Mouse (Mus musculus): ENCODE data around the gene Csf3. TPM values are rescaled to one million over a fixed set of nuclear protein-coding genes. Genes with fewer than 3 reads are reported as not detected.
"Not testable (repeated sequence)": the region's sequence is repeated elsewhere in the genome, so short reads cannot be mapped to it uniquely, and the experiment has no call there.

Csf3 gene
- polyA plus RNA-seq, 1 experiment from 2014 or later, result not detected

- not testable (repeated sequence) for H3K4me2 ChIP-seq; H3K4me3 ChIP-seq (replicated peaks); ATAC-seq (ENCODE audit: low read depth); H3K9me3 ChIP-seq (replicated peaks); H3K27me3 ChIP-seq; H3K9ac ChIP-seq; H3K27ac ChIP-seq; DNase-seq
- WGBS (ENCODE audit: insufficient replicate concordance), result 75% methylated on average over 4 of the region's 4 CpGs
- Histone ChIP-seq H3K4me1 (replicated peaks) (peaks cover 38% of the 10 kb centered on the region), H3K36me3 (peaks cover 11% of the 10 kb centered on the region)
Observed at GRCm38 (mm10) chr11:98680595-98680994, 20.5 kb upstream of the Csf3 start.

GRCm38 (mm10) chr11:98681186-98681585, 19.9 kb upstream of the Csf3 start:
- H3K27ac ChIP-seq, result no peak overlapping the region
- H3K9ac ChIP-seq, result 0 out of 2 replicates have a peak overlapping the region, but pooled peaks have one; percentile 63
- H3K9me3 ChIP-seq (replicated peaks), result no peaks in the 10 kb centered on the region
- 57% methylated on average over 4 of the region's 4 CpGs for WGBS (ENCODE audit: insufficient replicate concordance)
- no peaks in the 10 kb centered on the region for H3K27me3 ChIP-seq
- ATAC-seq (ENCODE audit: low read depth) (no peak), DNase-seq (no peak)
- no peak overlapping the region for H3K4me3 ChIP-seq (replicated peaks)
- H3K4me2 ChIP-seq, result peak overlapping the region; percentile 88; the same call in 1 of the 2 replicates
- peaks cover 17% of the 10 kb centered on the region for H3K36me3 ChIP-seq
- H3K4me1 ChIP-seq (replicated peaks), result peaks cover 38% of the 10 kb centered on the region

- ATAC-seq (ENCODE audit: low read depth) (peak; percentile 90), DNase-seq (peak; percentile 95)
- H3K4me3 ChIP-seq (replicated peaks), result peak within 1 kb of the TSS; percentile 92
- peak within 1 kb of the TSS; percentile 88 for H3K4me2 ChIP-seq
- H3K4me1 ChIP-seq (replicated peaks), result peaks cover 38% of the 10 kb centered on the region
- WGBS (ENCODE audit: insufficient replicate concordance), result 4% methylated on average over 45 of the region's 45 CpGs
- peak within 1 kb of the TSS; percentile 84 for H3K27ac ChIP-seq
- no peaks in the 10 kb centered on the region for H3K27me3 ChIP-seq
- H3K9me3 ChIP-seq (replicated peaks), result no peaks in the 10 kb centered on the region
- H3K36me3 ChIP-seq, result peaks cover 26% of the 10 kb centered on the region
- peak within 1 kb of the TSS; percentile 98 for H3K9ac ChIP-seq
Observed at GRCm38 (mm10) chr11:98681786-98682745, 19.0 kb upstream of the Csf3 start, which contains the start of gene Psmd3. Gene Psmd3, plus strand, starts transcription at chr11:98682554.

DNA sequence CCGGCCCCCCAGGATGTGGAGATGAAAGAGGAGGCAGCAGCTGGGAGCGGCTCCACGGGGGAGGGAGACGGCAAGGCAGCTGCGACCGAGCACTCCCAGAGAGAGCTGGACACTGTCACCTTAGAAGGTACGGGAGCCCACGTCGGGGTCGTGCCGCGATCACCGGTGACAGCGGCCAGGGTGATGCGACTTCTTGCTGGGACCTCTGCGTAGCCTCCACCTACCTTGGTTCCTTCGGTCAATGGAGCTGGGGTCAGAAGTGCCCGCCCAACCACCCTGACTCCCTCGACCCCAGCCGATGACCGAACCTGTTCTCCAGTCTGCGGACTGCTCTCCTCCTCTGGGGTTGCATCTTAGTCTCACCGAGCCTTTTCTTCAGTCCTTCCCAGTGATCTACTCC, 18.3 kb upstream of the Csf3 start:
- Histone ChIP-seq H3K27me3 (no peaks in the 10 kb centered on the region), H3K4me1 (replicated peaks) (peaks cover 38% of the 10 kb centered on the region), H3K4me3 (replicated peaks) (peak overlapping the region; percentile 92), H3K9me3 (replicated peaks) (no peaks in the 10 kb centered on the region), H3K36me3 (peaks cover 33% of the 10 kb centered on the region), H3K4me2 (peak overlapping the region; percentile 88), H3K9ac (peak overlapping the region; percentile 98), H3K27ac (peak overlapping the region; percentile 84)
- ATAC-seq (ENCODE audit: low read depth) (peak; percentile 47), DNase-seq (no peak)
- under 1% methylated on average over 23 of the region's 23 CpGs for WGBS (ENCODE audit: insufficient replicate concordance)

DNA sequence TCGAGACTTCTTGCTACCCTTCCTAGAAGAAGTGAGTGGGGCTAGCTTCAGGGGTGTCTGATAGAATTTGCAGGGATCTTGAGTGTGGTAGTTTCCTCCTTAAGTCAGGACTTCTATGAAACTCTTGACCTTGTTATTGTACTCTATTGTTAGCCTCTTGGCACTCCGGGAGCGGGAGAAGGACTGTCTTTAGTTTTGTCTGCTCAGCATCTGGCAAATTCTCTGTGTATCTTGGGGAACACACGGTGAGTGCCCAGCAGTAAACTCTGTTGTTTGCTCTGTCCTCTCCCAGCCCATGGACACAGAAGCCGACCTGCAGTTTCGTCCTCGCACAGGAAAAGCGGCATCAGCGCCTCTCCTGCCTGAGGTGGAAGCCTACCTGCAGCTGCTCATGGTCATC, 15.4 kb upstream of the Csf3 start:
- Histone ChIP-seq H3K4me1 (replicated peaks) (peaks cover 41% of the 10 kb centered on the region), H3K27ac (peak overlapping the region; percentile 18; the same call in 1 of the 2 replicates), H3K27me3 (no peaks in the 10 kb centered on the region), H3K4me2 (no peak overlapping the region), H3K4me3 (replicated peaks) (no peak overlapping the region), H3K9ac (no peak overlapping the region), H3K9me3 (replicated peaks) (no peaks in the 10 kb centered on the region), H3K36me3 (peaks cover 58% of the 10 kb centered on the region)
- no peak for DNase-seq
- no peak for ATAC-seq (ENCODE audit: low read depth)
- 86% methylated on average over 9 of the region's 9 CpGs for WGBS (ENCODE audit: insufficient replicate concordance)

- no peak overlapping the region for H3K4me2 ChIP-seq
- ATAC-seq (ENCODE audit: low read depth) (no peak), DNase-seq (no peak)
- H3K4me1 ChIP-seq (replicated peaks), result peaks cover 30% of the 10 kb centered on the region
- H3K9me3 ChIP-seq (replicated peaks), result no peaks in the 10 kb centered on the region
- H3K36me3 ChIP-seq, result peaks cover 71% of the 10 kb centered on the region
- no peak overlapping the region for H3K4me3 ChIP-seq (replicated peaks)
- no peak overlapping the region for H3K27ac ChIP-seq
- 88% methylated on average over 4 of the region's 4 CpGs for WGBS (ENCODE audit: insufficient replicate concordance)
- no peaks in the 10 kb centered on the region for H3K27me3 ChIP-seq
- H3K9ac ChIP-seq, result no peak overlapping the region
Observed at GRCm38 (mm10) chr11:98686976-98687375, 14.1 kb upstream of the Csf3 start.

DNA sequence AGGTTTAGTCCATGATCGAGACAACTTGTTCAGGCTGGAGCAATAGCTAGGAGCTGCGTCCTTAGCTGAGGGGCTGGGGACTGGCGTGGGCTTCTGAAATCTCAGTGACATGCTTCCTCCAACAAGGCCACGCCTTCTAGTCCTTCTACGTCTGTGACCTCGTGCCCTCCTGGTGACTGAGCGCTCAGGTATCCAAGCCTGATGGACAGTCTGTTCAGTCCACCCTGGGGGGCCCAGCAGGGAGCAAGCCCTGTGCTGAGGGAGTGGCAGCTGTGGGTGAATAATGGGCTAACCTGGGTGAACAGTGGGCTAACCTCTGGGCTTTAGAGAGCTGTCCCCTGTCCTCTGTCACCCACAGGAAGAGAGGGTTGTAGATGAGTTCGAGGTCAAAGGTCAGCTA, 13.1 kb upstream of the Csf3 start:
- ATAC-seq (ENCODE audit: low read depth) (no peak), DNase-seq (no peak)
- 74% methylated on average over 8 of the region's 8 CpGs for WGBS (ENCODE audit: insufficient replicate concordance)
- H3K9me3 ChIP-seq (replicated peaks), result no peaks in the 10 kb centered on the region
- no peak overlapping the region for H3K9ac ChIP-seq
- no peaks in the 10 kb centered on the region for H3K27me3 ChIP-seq
- no peak overlapping the region for H3K4me2 ChIP-seq
- no peak overlapping the region for H3K27ac ChIP-seq
- H3K4me1 ChIP-seq (replicated peaks), result peaks cover 28% of the 10 kb centered on the region
- H3K4me3 ChIP-seq (replicated peaks), result no peak overlapping the region
- H3K36me3 ChIP-seq, result peaks cover 81% of the 10 kb centered on the region

- DNase-seq (no peak), ATAC-seq (ENCODE audit: low read depth) (no peak)
- Histone ChIP-seq H3K36me3 (peaks cover 82% of the 10 kb centered on the region), H3K4me2 (no peak overlapping the region), H3K4me1 (replicated peaks) (no peaks in the 10 kb centered on the region), H3K27me3 (no peaks in the 10 kb centered on the region), H3K9me3 (replicated peaks) (no peaks in the 10 kb centered on the region), H3K4me3 (replicated peaks) (no peak overlapping the region), H3K9ac (no peak overlapping the region), H3K27ac (no peak overlapping the region)
- 64% methylated on average over 13 of the region's 13 CpGs for WGBS (ENCODE audit: insufficient replicate concordance)
Observed at GRCm38 (mm10) chr11:98693201-98693600, 7.9 kb upstream of the Csf3 start.

GRCm38 (mm10) chr11:98693746-98694145, 7.3 kb upstream of the Csf3 start:
- ATAC-seq (ENCODE audit: low read depth) (no peak), DNase-seq (no peak)
- Histone ChIP-seq H3K4me2 (no peak overlapping the region), H3K9me3 (replicated peaks) (no peaks in the 10 kb centered on the region), H3K4me3 (replicated peaks) (no peak overlapping the region), H3K27ac (no peak overlapping the region), H3K9ac (no peak overlapping the region), H3K36me3 (peaks cover 78% of the 10 kb centered on the region), H3K27me3 (no peaks in the 10 kb centered on the region), H3K4me1 (replicated peaks) (no peaks in the 10 kb centered on the region)
- 86% methylated on average over 9 of the region's 9 CpGs for WGBS (ENCODE audit: insufficient replicate concordance)

- H3K4me3 ChIP-seq (replicated peaks), result no peak overlapping the region
- H3K9ac ChIP-seq, result no peak overlapping the region
- ATAC-seq (ENCODE audit: low read depth) (no peak), DNase-seq (no peak)
- WGBS (ENCODE audit: insufficient replicate concordance), result 79% methylated on average over 9 of the region's 9 CpGs
- no peaks in the 10 kb centered on the region for H3K4me1 ChIP-seq (replicated peaks)
- no peaks in the 10 kb centered on the region for H3K27me3 ChIP-seq
- H3K36me3 ChIP-seq, result peaks cover 75% of the 10 kb centered on the region
- H3K27ac ChIP-seq, result no peak overlapping the region
- H3K4me2 ChIP-seq, result no peak overlapping the region
- no peaks in the 10 kb centered on the region for H3K9me3 ChIP-seq (replicated peaks)
Observed at GRCm38 (mm10) chr11:98694301-98694700, 6.8 kb upstream of the Csf3 start.

DNA sequence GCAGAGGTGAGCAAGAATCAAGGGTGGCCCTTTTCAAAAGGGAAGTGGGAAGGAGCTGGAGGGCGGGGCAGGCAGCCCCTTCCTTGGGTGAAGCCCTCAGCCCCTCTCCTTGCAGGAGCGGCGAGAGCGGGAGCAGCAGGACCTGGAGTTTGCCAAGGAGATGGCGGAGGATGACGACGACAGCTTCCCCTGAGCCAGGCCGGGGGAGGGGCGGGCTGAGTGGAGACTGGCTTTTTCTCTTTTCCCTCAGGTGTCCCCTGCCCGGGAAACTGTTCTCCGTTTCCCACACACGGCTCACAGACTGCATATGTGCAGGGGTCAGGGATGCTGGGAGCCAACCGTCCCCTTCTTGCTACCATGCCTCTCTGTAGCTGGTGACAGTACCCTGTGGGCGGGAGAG, 5.7 kb upstream of the Csf3 start:
- H3K27me3 ChIP-seq, result no peaks in the 10 kb centered on the region
- H3K4me2 ChIP-seq, result no peak overlapping the region
- WGBS (ENCODE audit: insufficient replicate concordance), result 84% methylated on average over 14 of the region's 14 CpGs
- H3K9ac ChIP-seq, result no peak overlapping the region
- H3K36me3 ChIP-seq, result peaks cover 63% of the 10 kb centered on the region
- H3K4me3 ChIP-seq (replicated peaks), result no peak overlapping the region
- H3K4me1 ChIP-seq (replicated peaks), result no peaks in the 10 kb centered on the region
- H3K27ac ChIP-seq, result no peak overlapping the region
- no peak for ATAC-seq (ENCODE audit: low read depth)
- no peak for DNase-seq
- no peaks in the 10 kb centered on the region for H3K9me3 ChIP-seq (replicated peaks)

Measured in liver, embryonic 13.5 days (tissue).